Mouse (Mus musculus): ENCODE results near the gene Nr4a2. TPM values are rescaled to one million over a fixed set of nuclear protein-coding genes. Genes with fewer than 3 reads are reported as not detected.

Nr4a2 gene
- total RNA-seq, 1 experiment from 2014 or later, result 28.8 TPM

GRCm38 (mm10) chr2:57072452-57072851, 51.4 kb downstream of the Nr4a2 start:
- no peak for ATAC-seq (replicated peaks in 1 of 2; ENCODE audit: insufficient read depth in 1 of 2, low FRiP score in 2 of 2, low TSS enrichment in 1 of 2, low read depth in 1 of 2, poor library complexity in 2 of 2, severe bottlenecking in 2 of 2)

GRCm38 (mm10) chr2:57063480-57063879, 60.3 kb downstream of the Nr4a2 start:
- ATAC-seq (replicated peaks in 1 of 2; ENCODE audit: insufficient read depth in 1 of 2, low FRiP score in 2 of 2, low TSS enrichment in 1 of 2, low read depth in 1 of 2, poor library complexity in 2 of 2, severe bottlenecking in 2 of 2), result no peak

Other genes with a start within 250 kb of the Nr4a2 start
- gene Gpd2, start 113.6 kb upstream of the Nr4a2 start, total RNA-seq (2017), result 38.4 and 41.2 TPM in 2 replicates